ENCODE assay signal across 21 mouse cellular contexts in genomic region chr13:6802243-6803157, GRCm38 (mm10).
DNase-seq lines count a peak whose midpoint lies in the region; ATAC-seq and TF ChIP-seq lines count a peak whose summit lies in the region.
"Had no signal": no experiment of that assay in that cellular context is flagged by ENCODE, and none has a peak within 500 bp of the region (broad histone marks: within the 10 kb centered on the region; RNA-seq: fewer than 3 reads in every experiment).

No protein-coding gene starts in this region.

- no peak for TF ChIP-seq CTCF in hindbrain, postnatal 0 days (IDR thresholded peaks at IDR 0.05; ENCODE audit: low read depth)
- TF ChIP-seq CTCF in midbrain, postnatal 0 days (IDR thresholded peaks at IDR 0.05), result no peak
- TF ChIP-seq CTCF in kidney, adult 2 months (conservative IDR thresholded peaks at IDR 0.05; ENCODE audit: insufficient read depth, insufficient read length, low read depth, low read length), result no peak

- H3K27ac ChIP-seq in hindbrain, embryonic 14.5 days, result no peak overlapping the region
- no peak overlapping the region for H3K27ac ChIP-seq in hindbrain, postnatal 0 days
- no peak overlapping the region for H3K27ac ChIP-seq in midbrain, postnatal 0 days (ENCODE audit: low read depth, low read length)
- H3K27ac ChIP-seq in midbrain, embryonic 15.5 days, result no peak overlapping the region
- no peak overlapping the region for H3K27ac ChIP-seq in kidney, adult 2 months (ENCODE audit: insufficient read depth, low read depth, low read length)
- H3K27ac ChIP-seq: embryonic facial prominence, embryonic 15.5 days; heart, adult 2 months; heart, embryonic 15.5 days; hindbrain, embryonic 13.5 days; limb, embryonic 15.5 days; lung, embryonic 15.5 days; neural tube, embryonic 12.5 days had no signal

- WGBS in hindbrain, embryonic 14.5 days, result 40% methylated on average over 5 of the region's 5 CpGs
- WGBS in hindbrain, postnatal 0 days, result 51% methylated on average over 5 of the region's 5 CpGs
- 69% methylated on average over 5 of the region's 5 CpGs for WGBS in midbrain, postnatal 0 days
- WGBS in midbrain, embryonic 15.5 days, result 68% methylated on average over 5 of the region's 5 CpGs
- 50% methylated on average over 5 of the region's 5 CpGs for WGBS in kidney, adult 2 months

- H3K27me3 ChIP-seq in hindbrain, embryonic 14.5 days (ENCODE audit: control insufficient read depth, insufficient read depth, low read length), result no peaks in the 10 kb centered on the region
- no peaks in the 10 kb centered on the region for H3K27me3 ChIP-seq in hindbrain, postnatal 0 days (ENCODE audit: insufficient read depth, low read length)
- no peaks in the 10 kb centered on the region for H3K27me3 ChIP-seq in midbrain, postnatal 0 days (ENCODE audit: insufficient read depth, low read length)
- no peaks in the 10 kb centered on the region for H3K27me3 ChIP-seq in midbrain, embryonic 15.5 days (replicated peaks)
- H3K27me3 ChIP-seq in kidney, adult 2 months (replicated peaks; ENCODE audit: control insufficient read depth, insufficient read depth, low read length), result no peaks in the 10 kb centered on the region
- H3K27me3 ChIP-seq: embryonic facial prominence, embryonic 15.5 days; heart, embryonic 15.5 days; hindbrain, embryonic 13.5 days; limb, embryonic 15.5 days; lung, embryonic 15.5 days; neural tube, embryonic 12.5 days had no signal

- peak; percentile 37; the same call in 1 of the 2 replicates for ATAC-seq in hindbrain, embryonic 14.5 days (ENCODE audit: low FRiP score)
- no peak for ATAC-seq in hindbrain, postnatal 0 days
- ATAC-seq in midbrain, postnatal 0 days (ENCODE audit: low FRiP score), result no peak
- ATAC-seq in midbrain, embryonic 15.5 days (replicated peaks), result no peak

- no peak overlapping the region for H3K4me3 ChIP-seq in hindbrain, embryonic 14.5 days (replicated peaks; ENCODE audit: low read length)
- no peak overlapping the region for H3K4me3 ChIP-seq in hindbrain, postnatal 0 days (ENCODE audit: low read length)
- no peak overlapping the region for H3K4me3 ChIP-seq in midbrain, postnatal 0 days (ENCODE audit: low read depth, low read length)
- no peak overlapping the region for H3K4me3 ChIP-seq in midbrain, embryonic 15.5 days
- H3K4me3 ChIP-seq in kidney, adult 2 months (ENCODE audit: insufficient read depth, low read depth, low read length), result no peak overlapping the region
- H3K4me3 ChIP-seq: embryonic facial prominence, embryonic 15.5 days; heart, adult 2 months; heart, embryonic 15.5 days; hindbrain, embryonic 13.5 days; limb, embryonic 15.5 days; lung, embryonic 15.5 days; neural tube, embryonic 12.5 days had no signal

- H3K9me3 ChIP-seq in hindbrain, embryonic 14.5 days (ENCODE audit: control insufficient read depth, low read length), result no peaks in the 10 kb centered on the region
- no peaks in the 10 kb centered on the region for H3K9me3 ChIP-seq in hindbrain, postnatal 0 days (ENCODE audit: low read length)
- no peaks in the 10 kb centered on the region for H3K9me3 ChIP-seq in midbrain, postnatal 0 days (ENCODE audit: low read length)
- H3K9me3 ChIP-seq in midbrain, embryonic 15.5 days, result no peaks in the 10 kb centered on the region
- H3K9me3 ChIP-seq: embryonic facial prominence, embryonic 15.5 days; G1E; heart, embryonic 15.5 days; hindbrain, embryonic 13.5 days; limb, embryonic 15.5 days; lung, embryonic 15.5 days; neural tube, embryonic 12.5 days had no signal

- no peak overlapping the region for H3K4me2 ChIP-seq in hindbrain, embryonic 14.5 days (replicated peaks)
- no peak overlapping the region for H3K4me2 ChIP-seq in hindbrain, postnatal 0 days (ENCODE audit: low read depth, low read length)
- no peak overlapping the region for H3K4me2 ChIP-seq in midbrain, postnatal 0 days (ENCODE audit: low read depth, low read length, poor library complexity, severe bottlenecking)
- H3K4me2 ChIP-seq in midbrain, embryonic 15.5 days, result no peak overlapping the region
- H3K4me2 ChIP-seq: embryonic facial prominence, embryonic 15.5 days; heart, embryonic 15.5 days; hindbrain, embryonic 13.5 days; limb, embryonic 15.5 days; lung, embryonic 15.5 days; neural tube, embryonic 12.5 days had no signal

- DNase-seq in hindbrain, embryonic 14.5 days (ENCODE audit: low spot score), result no peak
- DNase-seq in hindbrain, postnatal 0 days (ENCODE audit: low spot score), result no peak
- DNase-seq in midbrain, postnatal 0 days (ENCODE audit: low spot score), result peak; percentile 6
- peak; percentile 76 for DNase-seq in kidney, adult 2 months
- DNase-seq in kidney, postnatal 36 days, result peak; percentile 6 to 61
- DNase-seq in testis, postnatal 14 days (ENCODE audit: low spot score), result no peak
- no peak for DNase-seq in ovary, postnatal 36 days (ENCODE audit: low spot score)
- DNase-seq: cerebellum, postnatal 10 days; embryo, embryonic 11 days; gastrocnemius, postnatal 10 days; heart, adult 2 months; layer of hippocampus, postnatal 36 days; thymus, postnatal 36 days had no signal

- H3K4me1 ChIP-seq in hindbrain, embryonic 14.5 days (replicated peaks; ENCODE audit: control insufficient read depth, insufficient read depth, low read length), result no peaks in the 10 kb centered on the region
- no peaks in the 10 kb centered on the region for H3K4me1 ChIP-seq in hindbrain, postnatal 0 days (ENCODE audit: insufficient read depth, low read length)
- no peaks in the 10 kb centered on the region for H3K4me1 ChIP-seq in midbrain, postnatal 0 days (ENCODE audit: insufficient read depth, low read length)
- no peaks in the 10 kb centered on the region for H3K4me1 ChIP-seq in midbrain, embryonic 15.5 days
- H3K4me1 ChIP-seq in kidney, adult 2 months (ENCODE audit: control insufficient read depth, insufficient read depth, low read length), result peaks cover 3% of the 10 kb centered on the region; the same call in 1 of the 2 replicates
- H3K4me1 ChIP-seq: embryonic facial prominence, embryonic 15.5 days; heart, embryonic 15.5 days; limb, embryonic 15.5 days; lung, embryonic 15.5 days; neural tube, embryonic 12.5 days had no signal

- H3K36me3 ChIP-seq in hindbrain, embryonic 14.5 days (replicated peaks; ENCODE audit: control insufficient read depth, insufficient read depth), result no peaks in the 10 kb centered on the region
- H3K36me3 ChIP-seq in hindbrain, postnatal 0 days (ENCODE audit: insufficient read depth, low read length), result no peaks in the 10 kb centered on the region
- no peaks in the 10 kb centered on the region for H3K36me3 ChIP-seq in midbrain, postnatal 0 days (ENCODE audit: insufficient read depth, low read length)
- no peaks in the 10 kb centered on the region for H3K36me3 ChIP-seq in midbrain, embryonic 15.5 days (replicated peaks)
- H3K36me3 ChIP-seq in kidney, adult 2 months (ENCODE audit: control insufficient read depth, insufficient read depth, low read length), result no peaks in the 10 kb centered on the region
- H3K36me3 ChIP-seq: embryonic facial prominence, embryonic 15.5 days; G1E; heart, embryonic 15.5 days; hindbrain, embryonic 13.5 days; limb, embryonic 15.5 days; lung, embryonic 15.5 days; neural tube, embryonic 12.5 days had no signal

- TF ChIP-seq POLR2A in kidney, adult 2 months (IDR thresholded peaks at IDR 0.05; ENCODE audit: low read depth, low read length), result no peak

- H3K9ac ChIP-seq in hindbrain, embryonic 14.5 days, result no peak overlapping the region
- H3K9ac ChIP-seq in hindbrain, postnatal 0 days (replicated peaks; ENCODE audit: low read length), result no peak overlapping the region
- H3K9ac ChIP-seq in midbrain, postnatal 0 days (replicated peaks; ENCODE audit: low read length, poor library complexity, severe bottlenecking), result no peak overlapping the region
- no peak overlapping the region for H3K9ac ChIP-seq in midbrain, embryonic 15.5 days
- H3K9ac ChIP-seq: embryonic facial prominence, embryonic 15.5 days; heart, embryonic 15.5 days; hindbrain, embryonic 13.5 days; limb, embryonic 15.5 days; lung, embryonic 15.5 days; neural tube, embryonic 12.5 days had no signal

Comparison
In these comparisons a context has a peak if more than half of its experiments do, and no peak if none do; other contexts are left out.
1. DNase-seq: peak in midbrain, postnatal 0 days (single experiment), kidney, adult 2 months (single experiment) and kidney, postnatal 36 days (2 of 2); none in hindbrain, embryonic 14.5 days (single experiment), hindbrain, postnatal 0 days (single experiment), testis, postnatal 14 days (single experiment) and ovary, postnatal 36 days (single experiment).